Mouse (Mus musculus) C2C12 (cell line): ENCODE measurements around the gene Hdac7.

Experiments
- CEBPB ChIP-seq: IDR thresholded peaks from one replicate; pipeline ENCODE4 v1.6.1; 2011; ENCODE audit warnings: low read depth, mild to moderate bottlenecking, control low read depth, moderate library complexity
- CTCF ChIP-seq: IDR thresholded peaks from one replicate; pipeline ENCODE4 v1.5.1; 2011; ENCODE audit not compliant: control insufficient read depth, insufficient read depth, insufficient read length
- FOSL1 ChIP-seq: IDR thresholded peaks from one replicate; pipeline ENCODE4 v1.8.0; 2011; ENCODE audit warnings: mild to moderate bottlenecking, low read length; ENCODE audit not compliant: poor library complexity, insufficient read depth, severe bottlenecking
- MAX ChIP-seq: IDR thresholded peaks from one replicate; pipeline ENCODE4 v1.6.1; 2011; ENCODE audit warnings: mild to moderate bottlenecking, control low read depth
- MYOG ChIP-seq: IDR thresholded peaks from one replicate; pipeline ENCODE4 v1.6.1; 2011; ENCODE audit not compliant: control insufficient read depth, insufficient read length; ENCODE audit errors: extremely low read depth
- USF1 ChIP-seq: IDR thresholded peaks from one replicate; pipeline ENCODE4 v1.6.1; 2011; ENCODE audit warnings: low read depth, mild to moderate bottlenecking, control low read depth, moderate library complexity

DNA sequence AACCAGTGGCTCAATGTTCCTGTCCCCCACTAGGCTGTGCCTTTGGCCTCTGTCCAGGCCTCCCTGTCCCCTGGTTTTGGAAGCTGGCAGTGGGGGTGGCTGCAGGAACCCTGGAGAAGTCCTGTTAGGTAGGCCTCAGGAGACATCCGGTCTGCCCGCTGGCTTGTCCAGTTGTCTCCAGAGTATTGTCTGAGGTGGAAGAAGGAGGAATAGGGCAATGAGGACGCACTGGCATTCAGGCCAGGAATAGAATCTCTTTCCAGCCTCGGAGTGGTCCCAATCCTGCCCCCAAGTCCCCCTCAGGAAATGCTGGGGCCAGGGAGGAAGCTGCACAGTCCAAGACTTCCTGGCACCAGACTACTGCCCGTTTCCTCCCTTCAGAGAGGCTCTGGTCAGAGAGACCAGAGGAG, 70.3 kb downstream of the Hdac7 start:
- TF ChIP-seq MYOG, result no peak
- no peak for TF ChIP-seq CEBPB
- no peak for TF ChIP-seq CTCF
- TF ChIP-seq MAX, result no peak
- TF ChIP-seq USF1, result no peak
- no peak for TF ChIP-seq FOSL1
